Mouse (Mus musculus): ENCODE measurements around the gene Dnah14.

Gene Dnah14

DNA sequence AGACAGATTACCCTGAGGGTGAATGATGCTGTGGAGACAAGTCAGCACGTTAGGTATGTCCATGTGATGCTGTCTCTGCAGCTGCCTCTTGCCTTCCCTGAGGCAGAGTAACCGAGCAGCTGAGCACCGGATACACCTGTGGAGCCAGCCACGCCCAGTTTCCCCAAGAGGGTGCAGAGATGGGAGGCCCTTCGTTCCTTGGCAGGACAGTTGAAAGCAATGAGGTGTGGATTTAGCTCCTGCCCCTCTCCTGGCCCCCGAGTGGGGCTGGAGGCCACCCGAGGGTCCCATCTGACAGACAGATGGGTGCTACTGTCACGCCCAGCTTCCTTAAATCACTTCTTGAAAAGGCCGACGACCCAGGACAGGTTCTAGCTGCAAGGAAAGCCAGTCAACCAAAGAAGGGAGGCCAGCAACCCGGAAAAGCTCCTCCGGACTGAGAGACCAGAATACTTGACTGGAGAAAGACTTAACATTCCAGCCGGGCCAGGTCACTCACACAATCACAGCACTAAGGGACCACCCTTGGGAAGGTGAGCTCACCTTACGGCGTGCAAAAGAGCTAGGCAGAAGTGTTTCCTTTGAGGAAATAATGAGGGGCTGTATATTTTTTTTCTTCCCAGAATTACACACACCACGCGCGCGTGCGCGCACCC, 276.9 kb downstream of the Dnah14 start:
- DNase-seq (ENCODE audit: low spot score) = no peak

DNA sequence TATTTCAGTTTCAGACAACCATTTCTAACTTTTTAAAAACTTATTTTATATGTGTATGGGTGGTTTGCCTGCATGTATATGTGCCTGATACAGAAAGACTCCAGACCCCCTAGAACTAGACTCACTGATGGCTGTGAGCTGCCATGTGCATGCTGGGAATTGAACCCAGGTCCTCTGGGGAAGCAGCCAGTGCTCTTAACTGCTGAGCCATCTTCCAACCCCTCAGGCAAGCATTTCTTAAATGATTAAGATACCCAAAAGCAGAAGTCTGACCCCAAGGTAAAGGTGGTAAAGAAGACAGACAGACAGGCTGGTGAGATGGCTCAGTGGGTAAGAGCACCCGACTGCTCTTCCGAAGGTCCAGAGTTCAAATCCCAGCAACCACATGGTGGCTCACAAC, 278.5 kb downstream of the Dnah14 start:
- no peak for DNase-seq (ENCODE audit: low spot score)

DNA sequence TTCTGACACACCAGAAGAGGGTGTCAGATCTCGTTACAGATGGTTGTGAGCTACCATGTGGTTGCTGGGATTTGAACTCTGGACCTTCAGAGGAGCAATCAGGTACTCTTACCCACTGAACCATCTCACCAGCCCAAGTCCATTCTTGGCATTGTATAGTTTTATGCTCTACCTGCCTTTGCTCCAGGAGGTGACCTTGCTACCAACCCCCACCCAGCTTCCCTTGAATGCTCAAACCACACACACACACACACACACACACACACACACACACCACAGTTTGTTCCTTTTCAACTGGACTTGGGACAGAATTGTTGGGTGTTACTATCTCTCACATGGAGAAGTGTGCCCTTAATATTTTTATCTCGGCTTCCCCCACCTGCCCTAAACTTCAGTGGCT, 280.0 kb downstream of the Dnah14 start:
- no peak for DNase-seq (ENCODE audit: low spot score)

DNA sequence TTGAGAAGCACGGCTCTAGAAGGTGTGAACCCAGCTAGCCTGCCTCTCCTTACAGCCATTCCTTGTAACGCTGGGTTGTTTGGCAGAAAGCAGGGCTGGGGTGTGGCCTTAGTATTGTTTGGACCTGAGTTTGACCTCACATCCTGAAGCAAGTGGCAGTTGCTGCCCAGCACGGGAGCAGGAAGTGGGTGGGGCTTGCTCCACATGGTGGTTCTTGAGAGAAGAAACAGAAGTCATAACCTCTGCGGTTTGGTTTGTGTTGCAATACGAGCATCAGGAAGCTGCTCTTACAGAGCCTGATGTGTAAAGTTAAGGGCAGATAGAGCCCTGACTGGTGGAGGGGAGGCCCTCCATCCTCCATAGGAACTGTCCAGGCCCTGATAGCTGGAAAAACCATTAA, 284.3 kb downstream of the Dnah14 start:
- DNase-seq (ENCODE audit: low spot score) = peak; percentile 50

DNA sequence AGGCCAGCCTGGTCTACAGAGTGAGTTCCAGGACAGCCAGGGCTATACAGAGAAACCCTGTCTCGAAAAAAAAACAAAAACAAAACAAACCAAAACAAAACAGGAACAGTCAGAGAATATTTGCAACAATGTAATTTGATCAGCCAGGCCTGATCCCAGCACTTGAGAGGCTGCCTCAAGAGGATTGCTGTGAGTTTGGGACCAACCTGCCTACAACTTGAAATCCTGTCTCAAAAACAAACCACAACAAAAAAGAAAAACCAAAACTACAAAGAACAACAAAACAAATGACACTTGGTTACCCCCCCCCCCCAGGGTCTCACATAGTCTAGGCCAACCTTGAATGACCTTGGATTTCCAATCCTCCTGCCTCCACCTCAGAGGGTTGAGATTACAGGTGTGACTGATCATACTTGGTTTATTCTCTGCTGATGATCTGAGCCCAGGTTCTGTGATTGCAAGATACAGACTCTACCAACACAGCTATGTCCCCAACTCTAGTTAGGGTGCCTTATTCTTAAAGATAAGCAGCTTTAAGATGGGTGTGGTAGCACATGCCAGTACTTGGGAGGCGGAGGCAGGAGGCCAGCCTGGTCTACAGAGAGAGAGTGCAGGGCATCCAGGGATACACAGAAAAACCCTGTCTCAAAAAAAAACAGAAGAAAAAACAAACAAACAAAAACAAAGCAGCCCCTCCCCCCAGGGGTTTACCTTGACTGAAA, 285.0 kb downstream of the Dnah14 start:
- DNase-seq (ENCODE audit: low spot score) = no peak

DNA sequence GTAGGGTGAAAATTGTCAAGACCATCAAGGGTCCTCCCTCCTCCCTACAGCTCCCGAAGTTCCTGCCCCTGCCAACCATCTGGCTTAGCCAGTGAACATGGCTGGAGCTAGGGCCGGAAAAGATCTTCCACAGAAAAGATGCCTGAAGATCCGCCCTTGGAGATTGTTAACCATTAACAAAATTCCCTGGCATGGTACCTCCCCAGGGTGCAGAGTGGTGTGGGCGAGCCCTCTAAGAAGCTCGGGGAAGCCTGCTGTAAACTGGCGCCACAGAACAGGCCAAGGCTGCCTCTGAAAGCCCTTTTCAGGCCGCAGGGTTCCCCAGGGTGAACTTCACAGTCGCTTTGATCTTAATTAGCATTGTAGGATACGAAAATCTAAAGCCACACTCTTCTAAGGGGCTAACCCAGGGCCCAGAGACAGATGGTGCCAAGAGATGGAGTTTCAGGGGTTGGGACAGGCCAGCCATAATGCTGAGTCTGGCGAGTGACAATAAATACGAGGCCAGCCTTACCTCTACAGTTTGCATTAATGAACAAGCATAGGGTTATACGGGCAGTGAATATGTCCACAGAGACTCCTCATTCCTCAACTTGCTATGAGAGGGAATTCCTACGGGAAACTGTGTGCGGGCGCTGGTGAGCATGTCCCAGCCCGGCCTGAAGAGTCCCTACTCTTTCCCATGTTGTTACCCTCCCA, 286.5 kb downstream of the Dnah14 start:
- DNase-seq (ENCODE audit: low spot score) = no peak

DNA sequence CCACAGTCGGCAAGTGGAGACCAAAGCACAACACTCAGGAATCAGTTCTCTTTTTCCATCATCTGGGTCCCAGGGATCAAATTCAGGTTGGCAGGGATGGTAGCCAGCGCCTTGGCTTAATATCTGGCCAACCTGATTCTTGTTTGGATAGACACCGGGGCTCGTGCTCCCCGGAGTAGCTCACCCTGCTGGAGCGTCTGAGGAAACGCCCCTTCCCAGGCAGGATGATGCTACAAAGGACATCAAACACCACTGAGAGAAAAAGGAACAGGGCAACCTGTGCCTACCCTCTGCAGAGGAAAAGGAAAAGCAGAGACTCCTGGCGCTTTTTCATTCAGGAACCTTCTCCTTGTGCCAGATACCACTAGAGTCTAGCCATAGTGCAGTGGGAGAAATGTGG, 287.1 kb downstream of the Dnah14 start:
- no peak for DNase-seq (ENCODE audit: low spot score)
